ENCODE assay signal across 33 mouse cellular contexts in the genomic region with DNA sequence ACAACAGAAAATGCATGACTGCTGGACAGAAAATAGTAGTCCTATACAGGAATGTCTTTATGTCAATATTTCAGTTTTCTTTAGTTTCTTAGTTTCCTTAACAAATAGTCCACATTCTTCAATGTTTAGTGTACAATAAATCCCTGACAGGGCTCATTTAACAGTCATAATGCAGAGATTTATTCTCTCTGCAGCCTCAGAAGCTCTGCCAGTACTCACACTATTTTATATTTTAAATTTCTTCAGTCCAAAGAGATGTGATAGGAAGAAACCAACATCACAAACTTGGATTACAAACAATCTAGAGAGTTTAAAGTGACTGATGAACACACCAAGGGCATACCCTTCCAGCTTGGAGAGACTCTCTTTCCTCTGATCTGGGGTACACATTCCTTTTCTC.
"Had no signal": no experiment of that assay in that cellular context is flagged by ENCODE, and none has a peak within 500 bp of the region (broad histone marks: within the 10 kb centered on the region; RNA-seq: fewer than 3 reads in every experiment).

No protein-coding gene starts in this region.

- DNase-seq: heart, postnatal 10 days; heart, postnatal 14 days; heart, postnatal 36 days; heart, postnatal 4 days; kidney, adult 11 months; kidney, adult 18-20 months; kidney, adult 2 months; kidney, adult 8-10 months; kidney, adult 9 months; kidney, postnatal 10 days; kidney, postnatal 14 days; kidney, postnatal 36 days; kidney, postnatal 4 days; layer of hippocampus, adult 9-11 months; layer of hippocampus, postnatal 36 days had no signal

- H3K4me2 ChIP-seq: heart, embryonic 11.5 days; heart, embryonic 12.5 days; heart, embryonic 13.5 days; heart, embryonic 15.5 days; hindbrain, embryonic 12.5 days; hindbrain, embryonic 13.5 days; hindbrain, embryonic 14.5 days; hindbrain, embryonic 15.5 days; intestine, embryonic 15.5 days had no signal

- H3K4me3 ChIP-seq: heart, embryonic 10.5 days; heart, embryonic 12.5 days; heart, embryonic 13.5 days; heart, embryonic 15.5 days; hindbrain, embryonic 10.5 days; hindbrain, embryonic 12.5 days; hindbrain, embryonic 13.5 days; hindbrain, embryonic 15.5 days; intestine, embryonic 15.5 days; layer of hippocampus, adult 2 months; left cerebral cortex, adult 2 months had no signal

- H3K9me3 ChIP-seq: heart, embryonic 10.5 days; heart, embryonic 12.5 days; heart, embryonic 13.5 days; heart, embryonic 15.5 days; hindbrain, embryonic 10.5 days; hindbrain, embryonic 12.5 days; hindbrain, embryonic 13.5 days; hindbrain, embryonic 15.5 days; intestine, embryonic 15.5 days had no signal

- ATAC-seq: hindbrain, embryonic 16.5 days; hindbrain, postnatal 0 days; inflammation-experienced regulatory T-cells, adult 6 months; intestine, embryonic 15.5 days; intestine, embryonic 16.5 days; intestine, postnatal 0 days had no signal

- H3K9ac ChIP-seq: heart, embryonic 12.5 days; heart, embryonic 13.5 days; heart, embryonic 15.5 days; hindbrain, embryonic 12.5 days; hindbrain, embryonic 13.5 days; hindbrain, embryonic 14.5 days; hindbrain, embryonic 15.5 days; intestine, embryonic 15.5 days had no signal

- H3K36me3 ChIP-seq: heart, embryonic 10.5 days; heart, embryonic 12.5 days; heart, embryonic 13.5 days; heart, embryonic 15.5 days; hindbrain, embryonic 10.5 days; hindbrain, embryonic 12.5 days; hindbrain, embryonic 13.5 days; hindbrain, embryonic 15.5 days; intestine, embryonic 15.5 days had no signal

- H3K27me3 ChIP-seq: heart, embryonic 12.5 days; heart, embryonic 13.5 days; heart, embryonic 15.5 days; hindbrain, embryonic 12.5 days; hindbrain, embryonic 13.5 days; hindbrain, embryonic 15.5 days; intestine, embryonic 15.5 days had no signal

- H3K27ac ChIP-seq: heart, embryonic 10.5 days; heart, embryonic 13.5 days; heart, embryonic 15.5 days; hindbrain, embryonic 10.5 days; hindbrain, embryonic 12.5 days; hindbrain, embryonic 13.5 days; hindbrain, embryonic 14.5 days; hindbrain, embryonic 15.5 days; hindbrain, postnatal 0 days; intestine, embryonic 15.5 days; layer of hippocampus, adult 2 months; left cerebral cortex, adult 2 months had no signal

- H3K4me1 ChIP-seq: heart, embryonic 10.5 days; heart, embryonic 12.5 days; heart, embryonic 13.5 days; heart, embryonic 15.5 days; hindbrain, embryonic 10.5 days; hindbrain, embryonic 12.5 days; hindbrain, embryonic 13.5 days; hindbrain, embryonic 15.5 days; intestine, embryonic 15.5 days had no signal
